Mouse (Mus musculus): ENCODE measurements around the gene Esam. TPM values are rescaled to one million over a fixed set of nuclear protein-coding genes. Genes with fewer than 3 reads are reported as not detected.

Esam gene
- 10 to 100 TPM; 20.5 to 29.9 TPM for total RNA-seq (2021)
- long read RNA-seq, experiment 1, transcript Esam-201 (7 exons, 1,865 nt) = major isoform, 38 of 57 reads
- long read RNA-seq, experiment 1, partial matches to known transcripts = 0 of 57 reads
- long read RNA-seq, experiment 1, other reads (novel, unspliced or antisense) = 19 of 57 reads
- long read RNA-seq, experiment 2, transcript Esam-201 (7 exons, 1,865 nt) = major isoform, 35 of 51 reads
- long read RNA-seq, experiment 2, partial matches to known transcripts = 3 of 51 reads
- long read RNA-seq, experiment 2, other reads (novel, unspliced or antisense) = 13 of 51 reads

DNA sequence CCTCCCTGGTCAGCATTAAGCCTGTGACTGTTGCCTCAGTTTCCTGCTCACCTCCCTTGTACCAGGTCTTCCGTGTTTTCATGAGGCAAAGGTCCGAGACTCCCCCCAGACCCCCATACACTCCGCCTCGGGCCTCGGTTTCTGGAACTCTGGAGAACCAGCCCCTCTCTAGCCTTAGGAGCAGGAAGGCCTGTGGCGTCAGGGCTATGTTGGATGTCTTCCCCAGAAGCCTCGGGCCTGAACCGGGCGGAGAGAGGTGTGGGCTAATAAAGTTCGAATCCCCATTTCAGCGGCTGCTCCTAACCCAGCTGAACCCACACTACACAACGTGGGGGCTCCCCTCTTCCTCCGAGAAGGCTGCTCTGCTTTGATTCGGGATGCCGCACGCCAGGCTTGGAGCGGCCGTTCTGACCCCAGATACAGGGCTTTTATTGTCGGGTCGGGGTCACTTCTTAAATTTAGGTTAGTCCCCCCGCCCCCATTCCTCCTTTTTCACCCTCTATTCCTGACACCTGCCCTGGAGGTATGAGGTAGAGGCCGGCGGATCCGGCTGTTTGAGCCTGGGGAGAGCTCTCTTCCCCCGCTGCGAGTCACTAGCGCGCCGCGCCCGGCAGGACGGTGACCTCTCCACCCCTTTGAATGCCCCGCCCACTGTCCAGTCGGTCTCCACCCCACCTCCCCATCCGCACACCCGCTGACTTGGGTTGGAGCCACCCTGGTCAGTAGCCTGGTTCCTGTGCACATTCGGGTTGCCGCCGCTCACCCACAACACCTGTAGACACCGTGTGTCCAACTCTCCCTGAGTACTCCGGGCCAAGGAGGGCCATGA is at the start of gene Esam:
Esam (plus strand) TSS at position 683 of the 829 bp plus-strand sequence.
- H3K27ac ChIP-seq = peak within 1 kb of the TSS; percentile 92
- peak; percentile 85 for DNase-seq
- peak within 1 kb of the TSS; percentile 77 for H3K4me3 ChIP-seq
- intact Hi-C loops (cut with DNase I) = no loop called here
- TF ChIP-seq CTCF (IDR thresholded peaks at IDR 0.05) = peak; percentile 15; the same call in 1 of the 2 replicates

DNA sequence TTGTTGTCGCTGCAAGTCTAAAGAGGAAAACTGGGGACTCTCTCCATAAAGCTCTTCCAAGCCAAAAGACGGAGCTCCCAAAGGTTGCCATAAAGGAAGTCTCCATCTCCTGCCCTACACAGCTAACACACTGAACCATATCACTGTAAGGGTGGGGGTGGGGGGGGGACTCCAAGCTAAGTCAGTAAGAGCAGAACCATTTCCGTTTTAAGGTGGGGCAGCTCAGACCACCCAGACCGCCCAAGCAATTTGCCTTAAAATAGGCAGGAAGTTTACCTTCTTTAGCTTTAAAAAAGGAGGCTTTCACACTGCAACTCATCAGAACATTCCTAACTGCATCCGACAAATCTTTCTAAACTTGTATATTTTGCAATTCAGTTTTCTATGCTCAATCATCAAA is 42.7 kb upstream of the Esam start:
- intact Hi-C loops (cut with DNase I) = no loop called here

DNA sequence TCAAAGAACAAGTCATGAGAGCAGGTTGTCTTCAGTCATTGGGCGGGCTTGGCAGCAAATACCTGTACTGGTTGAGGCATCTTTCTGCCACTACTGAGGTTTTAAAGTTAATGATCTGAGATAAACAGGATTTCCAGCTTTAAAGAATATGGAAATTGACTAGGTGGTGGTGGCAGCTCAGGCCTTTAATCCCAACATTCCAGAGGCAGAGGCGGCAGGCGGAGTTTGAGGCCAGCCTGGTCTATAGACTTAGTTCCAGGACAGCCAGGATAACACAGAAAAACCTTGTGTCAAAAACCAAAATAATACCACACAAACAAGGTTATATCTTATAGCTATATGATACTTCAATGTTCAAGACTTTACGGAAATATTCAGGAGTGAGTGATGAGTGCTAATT is 39.8 kb upstream of the Esam start:
- TF ChIP-seq CTCF (IDR thresholded peaks at IDR 0.05) = no peak
- H3K4me3 ChIP-seq = peak overlapping the region; percentile 76
- intact Hi-C loops (cut with DNase I) = no loop called here
- no peak for DNase-seq
- peak overlapping the region; percentile 99 for H3K27ac ChIP-seq

More for the DNA sequence above, 42.7 kb upstream of the Esam start:
- no peak overlapping the region for H3K27ac ChIP-seq
- H3K4me3 ChIP-seq = no peak overlapping the region
- no peak for DNase-seq
- no peak for TF ChIP-seq CTCF (IDR thresholded peaks at IDR 0.05)

DNA sequence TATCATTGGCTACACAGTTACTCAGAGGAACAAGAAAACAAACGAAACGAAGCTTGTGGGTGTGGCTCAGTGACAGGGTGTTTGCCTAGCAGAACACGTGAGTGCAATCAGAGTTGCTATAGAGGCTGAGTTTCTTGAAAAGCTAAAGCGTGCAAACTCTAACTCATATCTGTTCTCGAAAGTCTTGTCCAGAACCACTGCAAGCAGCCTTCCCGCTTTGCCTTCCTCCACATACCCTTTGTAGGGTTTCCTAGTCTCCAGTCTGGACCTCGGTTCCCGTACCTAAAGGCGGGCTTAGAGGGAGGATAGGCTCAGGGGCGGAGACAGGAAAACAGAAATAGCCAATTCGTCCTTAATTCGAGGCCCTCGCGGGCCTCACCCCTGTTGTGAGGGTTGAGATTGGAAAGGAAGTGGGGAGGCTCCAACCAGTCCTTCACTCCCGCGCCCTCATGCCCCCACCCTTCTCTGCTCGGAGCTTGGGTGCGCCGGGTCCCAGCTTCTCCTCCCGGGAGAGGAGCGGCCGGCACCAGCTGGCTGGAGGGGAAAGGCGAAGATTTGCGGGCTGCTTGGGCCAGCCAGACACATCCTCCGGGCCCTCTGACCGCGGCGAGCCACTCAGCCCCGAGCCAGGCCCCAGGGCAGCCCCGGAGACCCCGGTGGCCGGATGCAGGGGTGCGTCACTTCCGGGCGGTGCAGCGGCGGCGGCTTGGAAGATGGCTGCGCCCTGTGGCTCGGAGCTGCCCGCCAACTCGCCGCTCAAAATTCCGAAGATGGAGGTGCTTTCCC is 39.1 kb upstream of the Esam start, which contains the start of gene Msantd2:
Msantd2 (plus strand) TSS at position 709 of the 786 bp plus-strand sequence.
- no peak for TF ChIP-seq CTCF (IDR thresholded peaks at IDR 0.05)
- intact Hi-C loops (cut with DNase I) = no loop called here

DNA sequence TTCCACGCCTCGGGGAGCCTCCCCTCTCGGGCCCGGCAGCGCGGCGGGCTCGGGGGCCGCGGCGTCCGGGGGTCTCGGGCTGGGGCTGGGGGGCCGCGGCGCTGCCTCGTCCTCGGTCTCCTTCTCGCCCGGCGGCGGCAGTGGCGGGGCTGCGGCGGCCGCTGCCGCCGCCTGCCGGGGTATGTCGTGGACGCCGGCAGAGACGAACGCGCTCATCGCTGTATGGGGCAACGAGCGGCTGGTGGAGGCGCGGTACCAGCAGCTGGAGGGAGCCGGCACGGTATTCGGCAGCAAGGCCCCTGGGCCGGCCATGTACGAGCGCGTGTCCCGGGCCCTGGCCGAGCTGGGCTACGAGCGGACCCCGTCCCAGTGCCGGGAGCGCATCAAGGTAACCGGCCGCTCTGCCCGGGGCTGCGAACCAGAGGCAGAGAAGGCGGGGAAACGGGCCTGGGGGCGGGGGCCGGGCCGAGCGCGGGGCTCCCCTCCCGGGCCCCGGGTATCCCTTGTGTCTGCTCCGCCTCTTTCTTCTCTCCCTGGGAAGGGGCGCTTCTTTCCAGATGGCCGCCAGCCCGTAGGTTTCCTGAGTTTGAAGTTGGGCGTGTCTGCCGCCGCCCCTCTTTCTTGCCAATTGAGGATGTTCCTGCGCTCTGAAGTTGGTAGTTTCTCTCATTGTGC is 38.3 kb upstream of the Esam start:
- Histone ChIP-seq H3K27ac (peak overlapping the region; percentile 99), H3K4me3 (peak overlapping the region; percentile 76)
- TF ChIP-seq CTCF (IDR thresholded peaks at IDR 0.05) = no peak; the same call in 1 of the 2 replicates
- intact Hi-C loops (cut with DNase I) = no loop called here
- DNase-seq = peak; percentile 39

More for the DNA sequence above, 39.1 kb upstream of the Esam start, which contains the start of gene Msantd2:
- Histone ChIP-seq H3K27ac (peak within 1 kb of the TSS; percentile 99), H3K4me3 (peak within 1 kb of the TSS; percentile 76)
- DNase-seq = peak; percentile 96

DNA sequence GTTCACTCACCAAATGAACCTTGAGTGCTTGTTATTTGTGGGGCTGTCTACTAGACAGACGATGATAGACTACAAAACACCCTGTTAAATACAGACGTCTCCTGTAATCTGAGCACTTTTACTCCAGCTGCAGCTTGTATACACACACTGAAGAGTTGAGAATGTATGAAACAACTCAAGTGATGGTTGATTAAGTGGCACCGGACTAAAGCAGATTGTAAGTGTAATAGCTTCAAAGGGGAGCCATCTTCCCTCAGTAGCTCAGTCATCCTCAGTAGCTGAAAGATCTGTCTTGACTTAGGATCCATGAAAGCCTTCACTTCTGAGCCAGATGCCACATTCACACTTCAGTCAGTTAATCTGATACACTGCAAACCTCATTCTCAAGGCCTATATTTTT is 32.1 kb upstream of the Esam start:
- no peak for DNase-seq
- intact Hi-C loops (cut with DNase I) = no loop called here
- Histone ChIP-seq H3K27ac (no peak overlapping the region), H3K4me3 (no peak overlapping the region)
- TF ChIP-seq CTCF (IDR thresholded peaks at IDR 0.05) = no peak

DNA sequence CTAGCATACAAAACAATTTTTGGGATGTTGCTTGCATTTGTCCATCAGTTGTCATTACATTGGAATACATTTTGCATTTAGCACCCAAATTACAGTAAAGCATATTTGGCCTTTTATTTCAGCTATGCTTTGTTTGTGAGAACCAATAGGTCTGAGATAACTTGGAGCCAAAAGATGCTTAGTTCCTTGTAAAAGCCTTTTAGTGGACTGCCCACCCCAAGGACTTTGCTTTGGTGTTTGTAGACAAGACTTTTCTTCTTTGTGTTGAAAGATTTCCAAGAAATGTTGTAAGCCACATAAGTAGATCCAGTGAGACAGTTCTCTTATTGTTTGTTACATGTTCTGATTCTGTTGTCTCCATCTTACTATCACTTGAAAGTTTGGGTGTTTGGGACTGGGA is 31.6 kb upstream of the Esam start:
- DNase-seq = no peak
- Histone ChIP-seq H3K4me3 (no peak overlapping the region), H3K27ac (no peak overlapping the region)
- intact Hi-C loops (cut with DNase I) = no loop called here
- no peak for TF ChIP-seq CTCF (IDR thresholded peaks at IDR 0.05)

DNA sequence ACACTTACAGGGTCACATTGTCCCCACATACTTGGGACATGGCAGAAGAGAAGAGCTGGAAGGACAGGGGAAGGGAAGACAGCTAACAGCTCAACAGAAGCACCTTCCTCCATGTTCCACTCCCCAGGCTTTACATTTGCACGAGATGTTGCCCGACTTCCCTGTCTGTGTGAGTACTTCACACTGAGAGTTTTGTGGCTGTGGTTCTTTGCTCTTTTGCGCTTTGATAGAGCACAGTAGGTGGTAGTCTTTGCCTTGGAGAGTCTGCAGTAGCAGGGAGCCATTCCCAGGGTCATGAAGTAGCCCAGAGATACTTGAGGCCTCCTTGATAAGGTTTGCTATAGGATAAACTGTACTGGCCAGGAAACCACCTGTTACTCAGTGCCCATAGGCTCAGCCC is 27.7 kb upstream of the Esam start:
- H3K27ac ChIP-seq = no peak overlapping the region
- no peak for TF ChIP-seq CTCF (IDR thresholded peaks at IDR 0.05)
- DNase-seq = no peak
- intact Hi-C loops (cut with DNase I) = no loop called here
- no peak overlapping the region for H3K4me3 ChIP-seq

DNA sequence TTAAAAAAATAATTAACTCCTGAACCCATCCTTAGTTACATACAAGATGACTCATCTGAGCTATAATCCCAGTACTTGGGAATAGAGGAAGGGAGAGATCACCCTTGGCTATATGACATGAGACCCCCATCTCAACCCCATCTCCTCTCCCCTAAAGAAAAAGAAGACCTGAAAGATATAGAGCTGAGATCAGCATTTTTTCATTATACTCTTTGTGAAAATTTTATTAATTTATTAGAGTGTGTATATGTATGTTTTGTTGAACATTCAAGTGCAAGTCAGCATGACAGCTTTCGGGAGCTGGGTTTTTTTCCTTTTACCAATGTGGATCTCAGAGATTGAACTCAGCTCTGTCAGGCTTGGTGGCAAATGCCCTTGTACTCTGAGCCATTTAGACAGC is 26.7 kb upstream of the Esam start:
- intact Hi-C loops (cut with DNase I) = no loop called here
- DNase-seq = no peak
- H3K4me3 ChIP-seq = no peak overlapping the region
- no peak for TF ChIP-seq CTCF (IDR thresholded peaks at IDR 0.05)
- H3K27ac ChIP-seq = no peak overlapping the region

DNA sequence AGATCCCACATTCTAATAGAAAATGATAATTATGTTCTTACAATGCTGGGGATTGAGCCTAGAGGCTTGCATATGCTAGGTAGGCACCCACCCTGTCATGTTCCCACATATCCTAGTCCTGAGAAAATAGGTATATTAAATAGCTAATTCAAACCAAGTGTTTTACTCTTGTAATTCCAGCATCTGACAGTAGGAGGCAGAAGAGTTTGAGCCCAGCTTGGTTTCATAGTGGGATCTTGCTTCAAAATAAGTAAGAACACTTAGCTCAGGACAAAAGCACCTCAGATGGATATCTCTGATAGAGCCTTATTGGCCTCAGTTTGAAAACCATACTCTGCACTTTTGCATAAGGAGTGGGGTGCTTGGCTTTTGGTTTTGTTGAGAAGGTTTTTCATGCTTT is 23.5 kb upstream of the Esam start:
- peak; percentile 40 for TF ChIP-seq CTCF (IDR thresholded peaks at IDR 0.05)
- intact Hi-C loops (cut with DNase I) = no loop called here
- Histone ChIP-seq H3K4me3 (no peak overlapping the region), H3K27ac (no peak overlapping the region)
- no peak for DNase-seq

DNA sequence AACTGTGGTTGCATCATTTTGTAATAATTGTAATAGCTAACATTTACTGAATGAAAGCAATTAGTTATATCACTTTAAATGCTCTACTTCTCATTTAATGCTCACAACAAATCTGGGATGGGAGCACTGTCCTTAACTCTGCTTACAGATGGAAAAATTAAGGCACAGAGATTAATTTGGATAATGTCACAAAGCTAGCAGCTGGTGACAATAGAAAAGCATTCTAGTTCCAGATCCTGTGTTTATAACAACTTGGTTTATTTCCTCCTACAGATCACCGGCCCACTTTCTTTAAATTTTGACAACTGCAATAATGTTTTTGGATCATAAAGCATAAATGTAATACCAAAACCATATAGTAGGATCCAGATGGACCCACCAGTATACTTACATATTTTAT is 21.9 kb upstream of the Esam start:
- no peak overlapping the region for H3K27ac ChIP-seq
- no peak for DNase-seq
- no peak for TF ChIP-seq CTCF (IDR thresholded peaks at IDR 0.05)
- no peak overlapping the region for H3K4me3 ChIP-seq
- intact Hi-C loops (cut with DNase I) = no loop called here

DNA sequence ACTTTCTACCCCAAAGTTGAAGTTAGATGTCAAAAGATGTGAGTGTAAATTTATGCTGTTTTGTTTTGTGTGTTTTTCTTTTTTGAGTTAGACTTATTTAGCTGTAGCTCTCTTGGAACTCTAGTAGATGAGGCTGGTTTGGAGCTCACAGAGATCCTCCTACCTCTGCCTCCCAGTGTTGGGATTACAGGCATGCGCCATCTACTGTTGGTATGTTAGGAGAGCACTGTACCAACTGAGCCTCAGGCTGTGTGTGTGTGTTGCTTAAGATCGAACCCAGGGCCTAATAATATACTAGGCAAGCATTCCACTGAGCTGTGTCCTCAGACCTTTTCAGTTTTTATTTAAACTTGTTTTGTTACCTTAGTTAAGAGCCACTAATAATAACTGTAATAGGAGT is 15.8 kb upstream of the Esam start:
- no peak overlapping the region for H3K27ac ChIP-seq
- peak; percentile 27 for TF ChIP-seq CTCF (IDR thresholded peaks at IDR 0.05)
- no peak overlapping the region for H3K4me3 ChIP-seq
- intact Hi-C loops (cut with DNase I) = no loop called here
- no peak for DNase-seq

Data from gastrocnemius, adult 2 months (tissue).